Mouse (Mus musculus) midbrain, embryonic 12.5 days (tissue): Measurements from ENCODE around the gene Olfr1371. TPM values are rescaled to one million over a fixed set of nuclear protein-coding genes. Genes with fewer than 3 reads are reported as not detected.
A peak's percentile ranks its signal among the peaks of the same experiment; 100 is the strongest.

Source experiments
- ATAC-seq: fragments of 200-750 bp; cut with Nextera tagmentation; 2 replicates; pipeline ENCODE4 v1.8.0; 2017; ENCODE audit warnings: low read depth, moderate TSS enrichment, moderate library complexity; ENCODE audit not compliant: low FRiP score
- H3K27ac ChIP-seq: fragments of 300-500 bp; sonication (generic); replicated peaks from 2 replicates; pipeline ENCODE4 v1.5.1; 2016; ENCODE audit warnings: mild to moderate bottlenecking
- H3K27me3 ChIP-seq: fragments of 300-500 bp; sonication (generic); 2 replicates; pipeline ENCODE4 v1.6.1; 2016; ENCODE audit warnings: mild to moderate bottlenecking
- H3K36me3 ChIP-seq: fragments of 300-500 bp; sonication (generic); 2 replicates; pipeline ENCODE4 v1.6.1; 2016
- H3K4me1 ChIP-seq: fragments of 300-500 bp; sonication (generic); 2 replicates; pipeline ENCODE4 v1.6.1; 2016
- H3K4me2 ChIP-seq: fragments of 300-500 bp; sonication (generic); replicated peaks from 2 replicates; pipeline ENCODE4 v1.6.1; 2016; ENCODE audit warnings: mild to moderate bottlenecking, moderate library complexity
- H3K4me3 ChIP-seq: fragments of 300-500 bp; sonication (generic); 2 replicates; pipeline ENCODE4 v1.5.1; 2016; ENCODE audit warnings: mild to moderate bottlenecking
- H3K9ac ChIP-seq: fragments of 300-500 bp; sonication (generic); replicated peaks from 2 replicates; pipeline ENCODE4 v1.6.1; 2016; ENCODE audit warnings: mild to moderate bottlenecking, moderate library complexity
- H3K9me3 ChIP-seq: fragments of 300-500 bp; sonication (generic); 2 replicates; pipeline ENCODE4 v1.6.1; 2016; ENCODE audit warnings: mild to moderate bottlenecking
- WGBS: fragments of 180-500 bp; shearing (Covaris S2); methylation state at CpG from one replicate; pipeline ENCODE4 v1.1.7; 2016; 5-methylcytosine and 5-hydroxymethylcytosine counted together
- polyA plus RNA-seq: library from polyadenylated mRNA; unstranded; fragments of >200 nt; fragmentation: Nextera tagmentation; extraction: Ambion mirVana; gene quantifications from 2 replicates; pipeline ENCODE4 v1.2.1, GENCODE M21; 2016

Olfr1371 gene
- polyA plus RNA-seq, 1 experiment from 2014 or later = not detected

DNA sequence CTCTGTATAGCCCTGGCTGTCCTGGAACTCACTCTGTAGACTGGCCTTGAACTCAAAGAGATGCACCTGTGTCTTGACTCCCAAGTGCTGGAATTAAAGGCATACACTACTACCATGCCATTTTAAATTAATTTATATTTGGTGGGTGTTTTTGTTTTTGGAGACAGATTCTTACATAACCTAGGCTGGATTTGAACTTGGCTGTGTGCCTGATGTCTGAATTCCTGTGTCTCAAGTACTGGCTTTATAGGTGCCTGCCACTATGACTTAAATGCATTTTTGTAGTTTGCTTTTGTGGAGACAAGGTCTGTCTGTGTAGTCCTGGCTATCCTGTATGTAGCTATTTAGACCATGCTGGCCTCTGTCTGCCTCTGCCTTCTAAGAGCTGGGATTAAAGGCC lies 20.7 kb upstream of the Olfr1371 start:
- no peak overlapping the region for H3K27ac ChIP-seq
- H3K36me3 ChIP-seq = peaks cover 22% of the 10 kb centered on the region
- H3K9ac ChIP-seq = no peak overlapping the region
- H3K27me3 ChIP-seq = no peaks in the 10 kb centered on the region
- no peak for ATAC-seq
- H3K9me3 ChIP-seq = no peaks in the 10 kb centered on the region
- H3K4me2 ChIP-seq = no peak overlapping the region
- peaks cover 24% of the 10 kb centered on the region for H3K4me1 ChIP-seq
- H3K4me3 ChIP-seq = no peak overlapping the region

DNA sequence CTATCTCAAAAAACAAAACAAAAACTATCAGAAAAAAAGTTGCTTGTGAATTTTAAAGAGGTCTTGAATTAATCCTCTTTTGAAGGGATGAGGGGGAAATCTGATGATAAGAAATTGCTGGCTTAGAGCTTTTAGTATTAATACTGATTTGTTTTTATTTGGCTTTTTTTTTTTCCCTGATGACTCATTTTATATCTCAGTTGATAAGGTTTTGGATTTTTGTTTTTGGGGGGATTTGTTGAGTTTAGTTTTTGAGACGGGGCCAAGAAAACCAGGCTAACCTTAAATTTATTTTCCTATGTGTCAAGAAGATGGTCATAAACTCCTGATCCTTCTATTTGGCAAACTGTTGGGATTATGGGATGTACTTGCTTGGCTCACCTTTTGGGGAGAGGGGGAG lies 20.1 kb upstream of the Olfr1371 start:
- Histone ChIP-seq H3K4me2 (peak overlapping the region; percentile 85), H3K36me3 (peaks cover 18% of the 10 kb centered on the region), H3K27me3 (no peaks in the 10 kb centered on the region), H3K27ac (no peak overlapping the region), H3K9ac (no peak overlapping the region), H3K9me3 (no peaks in the 10 kb centered on the region), H3K4me3 (no peak overlapping the region), H3K4me1 (peaks cover 24% of the 10 kb centered on the region)
- no peak for ATAC-seq
- WGBS = 92% methylated on average over 1 of the region's 1 CpGs

DNA sequence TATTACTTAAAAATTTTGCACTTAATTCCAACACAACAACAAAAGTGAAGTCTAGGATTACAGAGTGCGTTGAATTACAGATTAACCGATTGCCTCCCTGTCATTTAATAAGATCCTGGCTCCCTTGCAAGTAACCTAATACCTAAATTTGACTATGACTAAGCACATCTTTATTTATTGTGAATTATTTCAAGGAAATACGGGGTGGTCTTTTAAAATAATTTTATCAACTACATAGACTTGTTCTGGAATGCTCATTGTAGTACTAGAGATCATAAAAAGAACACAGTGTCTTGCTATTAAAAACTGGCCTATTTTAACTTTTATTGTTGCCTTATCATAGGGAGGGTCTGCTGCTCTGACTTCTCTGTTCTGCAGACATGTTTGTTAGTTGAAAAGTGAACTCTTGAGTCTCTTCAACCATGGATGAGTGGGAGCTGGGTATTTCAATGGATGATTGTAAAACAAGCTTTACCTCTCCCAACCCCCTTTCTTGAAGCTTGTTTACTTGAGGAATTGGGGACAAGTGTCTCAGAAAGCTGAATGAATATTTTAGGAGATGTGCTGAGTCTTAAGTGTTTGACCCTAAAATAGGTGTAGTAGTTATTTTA lies 19.4 kb upstream of the Olfr1371 start:
- Histone ChIP-seq H3K4me1 (peaks cover 24% of the 10 kb centered on the region), H3K9ac (peak overlapping the region; percentile 99), H3K4me3 (peak overlapping the region; percentile 98), H3K4me2 (peak overlapping the region; percentile 85), H3K9me3 (no peaks in the 10 kb centered on the region), H3K27ac (no peak overlapping the region), H3K36me3 (peaks cover 12% of the 10 kb centered on the region), H3K27me3 (no peaks in the 10 kb centered on the region)
- no peak for ATAC-seq
- 37% methylated on average over 3 of the region's 3 CpGs for WGBS

DNA sequence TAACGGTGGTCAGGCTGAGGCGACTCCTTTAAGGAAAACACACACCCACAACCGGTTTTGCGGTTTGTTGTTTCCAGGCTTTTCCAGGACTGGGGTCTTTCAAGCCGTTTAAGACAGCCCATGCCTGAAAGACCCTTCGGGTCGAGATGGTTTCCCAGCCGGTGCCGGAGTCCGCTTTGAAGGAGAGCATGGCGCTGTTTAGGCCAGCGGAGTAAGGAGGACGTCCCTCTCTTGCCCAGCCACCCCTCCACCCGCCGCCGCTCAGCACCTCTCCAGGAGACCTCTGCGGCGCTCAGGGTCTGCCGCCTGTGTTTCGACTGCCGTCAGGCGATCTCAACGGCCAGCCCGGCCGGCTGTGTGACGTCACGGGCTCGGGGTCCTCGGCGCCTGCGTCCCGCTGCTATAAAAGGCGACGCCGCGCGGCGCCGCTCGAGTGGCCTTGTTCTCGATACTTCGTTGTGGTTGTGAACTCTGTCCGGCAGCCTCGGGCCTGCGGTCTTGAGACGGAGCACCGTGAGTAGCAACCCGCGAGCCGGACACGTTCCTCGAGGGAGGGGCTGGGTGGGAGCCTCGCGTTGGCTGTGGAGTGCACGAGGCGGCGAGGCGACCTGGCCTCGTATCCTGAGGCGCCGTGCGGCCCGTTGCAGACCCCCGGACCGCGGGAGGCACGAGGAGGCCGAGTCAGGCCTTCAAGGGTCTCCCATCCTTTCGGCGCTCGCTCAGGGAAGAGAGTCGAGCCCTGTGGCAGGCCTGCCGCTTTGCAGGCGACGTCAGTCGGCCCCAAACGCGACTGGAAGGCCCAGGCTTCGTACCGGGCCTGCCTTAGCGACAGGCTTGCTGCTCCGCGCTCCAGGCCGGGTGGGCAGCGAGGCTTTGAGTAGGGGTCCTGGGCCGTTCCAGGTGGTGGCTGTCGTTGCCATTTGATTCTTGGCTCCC lies 18.1 kb upstream of the Olfr1371 start, which contains the start of gene Skp1a:
TSS of gene Skp1a (plus strand) at position 390 of the 936 bp plus-strand sequence.
- H3K4me1 ChIP-seq = peaks cover 24% of the 10 kb centered on the region
- no peaks in the 10 kb centered on the region for H3K9me3 ChIP-seq
- peak within 1 kb of the TSS; percentile 99 for H3K27ac ChIP-seq
- peak within 1 kb of the TSS; percentile 98 for H3K4me3 ChIP-seq
- WGBS = under 1% methylated on average over 87 of the region's 87 CpGs
- H3K9ac ChIP-seq = peak within 1 kb of the TSS; percentile 99
- peak; percentile 90 for ATAC-seq
- H3K4me2 ChIP-seq = peak within 1 kb of the TSS; percentile 85
- H3K27me3 ChIP-seq = no peaks in the 10 kb centered on the region
- no peaks in the 10 kb centered on the region for H3K36me3 ChIP-seq

DNA sequence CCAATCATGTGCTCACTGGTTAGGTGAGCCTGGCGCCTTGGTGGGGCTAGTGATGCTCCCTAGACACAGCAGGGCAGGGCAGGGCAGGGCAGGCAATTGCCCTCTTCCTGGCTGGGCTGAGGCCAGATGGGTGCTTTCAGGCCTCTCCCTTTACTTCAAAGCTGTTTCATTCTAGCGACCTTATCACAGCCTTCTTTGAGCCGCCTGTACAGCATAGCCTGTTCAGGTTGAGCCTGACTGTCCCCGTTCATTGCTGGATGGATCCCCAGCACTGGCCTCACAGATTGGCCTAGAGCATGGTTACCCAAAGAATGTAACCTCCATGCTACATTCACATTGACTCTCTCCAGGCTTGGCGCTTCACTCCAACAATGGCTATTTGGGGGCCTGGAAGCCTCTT lies 16.9 kb upstream of the Olfr1371 start:
- Histone ChIP-seq H3K27ac (peak overlapping the region; percentile 99), H3K36me3 (no peaks in the 10 kb centered on the region), H3K27me3 (no peaks in the 10 kb centered on the region), H3K9me3 (no peaks in the 10 kb centered on the region), H3K4me2 (peak overlapping the region; percentile 85), H3K4me1 (peaks cover 24% of the 10 kb centered on the region), H3K9ac (peak overlapping the region; percentile 99; the same call in 1 of the 2 replicates), H3K4me3 (peak overlapping the region; percentile 98; the same call in 1 of the 2 replicates)
- WGBS = 60% methylated on average over 5 of the region's 5 CpGs
- ATAC-seq = no peak

DNA sequence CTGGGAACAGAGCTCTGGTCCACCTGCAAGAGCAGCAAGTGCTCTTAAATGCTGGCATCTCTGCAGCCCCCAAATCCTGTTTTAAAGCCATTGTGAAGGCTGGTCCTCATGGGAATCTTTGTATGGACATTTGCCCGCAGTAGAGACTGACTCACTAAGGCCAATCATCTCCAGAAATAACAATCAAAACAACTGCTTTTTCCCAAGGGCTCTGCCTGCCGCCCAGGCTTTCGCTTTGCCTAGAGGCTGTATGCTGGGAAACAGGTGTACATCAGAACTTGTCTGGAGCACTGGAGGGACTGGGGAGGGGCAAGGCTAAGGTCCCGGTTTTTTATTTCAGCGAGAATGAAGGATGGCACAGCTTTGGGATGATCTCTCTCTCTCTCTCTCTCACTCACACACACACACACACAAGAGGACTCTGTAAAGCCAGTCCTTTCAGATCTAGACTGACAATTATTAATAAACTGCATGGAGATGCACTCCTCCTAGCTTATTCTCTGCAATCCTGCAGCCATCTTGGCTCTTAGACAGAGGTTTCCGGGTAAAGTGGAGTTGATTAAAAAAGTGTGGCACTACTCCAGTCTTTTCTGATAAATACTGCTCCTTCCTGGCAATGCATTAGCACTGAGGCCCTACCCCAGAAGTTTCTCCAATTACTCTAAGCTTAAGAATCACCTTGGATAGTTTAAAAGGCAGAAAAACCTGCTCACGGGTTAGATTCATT lies 15.1 kb upstream of the Olfr1371 start:
- 86% methylated on average over 7 of the region's 7 CpGs for WGBS
- H3K27ac ChIP-seq = no peak overlapping the region
- H3K4me1 ChIP-seq = peaks cover 16% of the 10 kb centered on the region
- H3K36me3 ChIP-seq = no peaks in the 10 kb centered on the region
- no peak overlapping the region for H3K4me3 ChIP-seq
- H3K9ac ChIP-seq = no peak overlapping the region
- H3K4me2 ChIP-seq = no peak overlapping the region
- H3K9me3 ChIP-seq = no peaks in the 10 kb centered on the region
- no peak for ATAC-seq
- H3K27me3 ChIP-seq = peaks cover 12% of the 10 kb centered on the region; the same call in 1 of the 2 replicates

DNA sequence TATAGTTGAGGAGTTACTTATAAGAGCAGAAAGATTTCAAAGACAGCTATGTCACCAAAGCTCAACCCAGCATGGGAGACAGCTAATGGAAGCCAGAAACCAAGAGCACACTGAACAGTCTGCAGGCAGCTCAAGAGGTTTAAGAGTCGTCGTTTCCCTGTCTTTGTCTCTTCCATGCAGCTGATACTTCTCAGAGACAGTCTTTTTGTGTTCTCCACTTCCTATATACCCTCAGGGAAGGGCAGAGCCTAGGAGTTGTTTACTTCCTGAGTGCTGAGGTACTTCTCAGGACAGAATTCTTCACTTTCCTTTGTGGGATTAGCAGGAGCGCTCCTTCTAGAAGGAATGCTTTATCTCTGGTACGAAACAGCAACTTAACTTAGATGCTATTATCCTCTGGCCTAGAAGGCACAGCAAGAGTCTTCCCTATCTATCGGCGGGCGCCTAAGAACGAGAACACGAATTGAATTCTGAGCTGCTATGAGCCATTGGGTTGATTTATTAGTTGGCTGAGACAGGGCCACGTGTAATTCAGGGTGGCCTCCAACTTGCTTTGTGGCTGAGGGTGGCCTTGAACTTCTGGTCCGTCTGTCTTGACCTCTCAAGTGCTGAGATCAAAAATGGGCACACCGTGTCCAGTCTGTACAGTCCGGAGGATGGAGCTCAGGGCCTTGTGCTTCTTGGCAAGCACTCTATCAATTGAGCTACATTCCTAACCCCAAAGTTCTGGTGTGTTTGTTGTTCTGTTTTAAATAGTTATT lies 13.9 kb upstream of the Olfr1371 start:
- WGBS = 82% methylated on average over 13 of the region's 13 CpGs
- Histone ChIP-seq H3K36me3 (no peaks in the 10 kb centered on the region), H3K9me3 (no peaks in the 10 kb centered on the region), H3K4me3 (no peak overlapping the region), H3K27me3 (peaks cover 15% of the 10 kb centered on the region; the same call in 1 of the 2 replicates), H3K9ac (no peak overlapping the region), H3K4me1 (peaks cover 7% of the 10 kb centered on the region; the same call in 1 of the 2 replicates), H3K27ac (no peak overlapping the region), H3K4me2 (no peak overlapping the region)
- ATAC-seq = no peak

DNA sequence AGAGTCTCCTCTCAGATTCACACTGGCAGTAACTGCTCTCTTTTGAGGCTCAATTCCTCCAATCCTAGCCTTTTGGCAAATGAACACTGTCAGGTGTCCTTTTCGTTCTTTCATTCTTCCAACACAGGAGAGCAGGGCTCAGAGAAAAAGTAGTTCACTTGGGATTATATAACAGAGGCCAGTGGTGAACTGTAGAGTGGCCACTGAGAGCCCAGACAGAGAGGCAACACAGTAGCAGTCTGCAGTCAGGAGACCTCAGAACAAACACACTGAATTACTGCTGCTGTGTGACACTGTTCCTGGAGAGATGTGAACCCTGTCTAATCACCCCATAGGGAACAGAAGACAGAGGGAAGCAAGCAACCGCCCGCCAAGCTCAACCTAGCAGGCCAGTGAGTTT lies 13.3 kb upstream of the Olfr1371 start:
- no peak overlapping the region for H3K4me2 ChIP-seq
- H3K27me3 ChIP-seq = peaks cover 15% of the 10 kb centered on the region; the same call in 1 of the 2 replicates
- no peaks in the 10 kb centered on the region for H3K36me3 ChIP-seq
- WGBS = 77% methylated on average over 3 of the region's 3 CpGs
- no peak overlapping the region for H3K9ac ChIP-seq
- H3K9me3 ChIP-seq = no peaks in the 10 kb centered on the region
- ATAC-seq = no peak
- no peak overlapping the region for H3K4me3 ChIP-seq
- H3K27ac ChIP-seq = no peak overlapping the region
- H3K4me1 ChIP-seq = peaks cover 7% of the 10 kb centered on the region; the same call in 1 of the 2 replicates

DNA sequence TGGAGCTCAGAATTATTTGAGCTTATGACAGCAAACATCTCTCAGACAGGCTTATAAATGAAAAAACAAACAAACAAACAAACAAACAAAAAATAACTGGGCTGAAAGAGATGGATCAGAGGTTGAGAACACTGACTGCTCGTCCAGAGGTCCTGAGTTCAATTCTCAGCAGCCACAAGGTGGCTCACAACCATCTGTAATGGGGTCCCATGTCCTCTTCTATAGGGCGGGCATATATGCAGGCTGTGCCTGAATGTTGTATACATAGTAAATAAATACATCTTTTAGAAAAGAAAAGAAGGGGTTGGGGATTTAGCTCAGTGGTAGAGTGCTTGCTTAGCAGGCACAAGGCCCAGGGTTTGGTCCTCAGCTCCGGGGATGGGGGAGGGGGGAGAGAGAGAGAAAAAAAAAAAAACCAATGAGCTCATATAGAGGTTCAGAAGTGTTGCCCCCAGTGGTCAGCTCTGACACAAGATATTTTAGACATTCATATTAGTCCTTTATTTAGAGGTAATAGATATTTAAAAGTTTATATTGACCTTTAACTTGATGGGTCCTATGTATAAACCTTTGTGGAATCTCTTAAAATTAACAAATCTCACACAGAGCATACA lies 12.3 kb upstream of the Olfr1371 start:
- no peaks in the 10 kb centered on the region for H3K36me3 ChIP-seq
- H3K4me2 ChIP-seq = no peak overlapping the region
- no peak for ATAC-seq
- H3K9me3 ChIP-seq = no peaks in the 10 kb centered on the region
- H3K9ac ChIP-seq = no peak overlapping the region
- H3K27me3 ChIP-seq = peaks cover 15% of the 10 kb centered on the region; the same call in 1 of the 2 replicates
- peaks cover 6% of the 10 kb centered on the region; the same call in 1 of the 2 replicates for H3K4me1 ChIP-seq
- H3K27ac ChIP-seq = no peak overlapping the region
- WGBS = 74% methylated on average over 3 of the region's 3 CpGs
- no peak overlapping the region for H3K4me3 ChIP-seq

DNA sequence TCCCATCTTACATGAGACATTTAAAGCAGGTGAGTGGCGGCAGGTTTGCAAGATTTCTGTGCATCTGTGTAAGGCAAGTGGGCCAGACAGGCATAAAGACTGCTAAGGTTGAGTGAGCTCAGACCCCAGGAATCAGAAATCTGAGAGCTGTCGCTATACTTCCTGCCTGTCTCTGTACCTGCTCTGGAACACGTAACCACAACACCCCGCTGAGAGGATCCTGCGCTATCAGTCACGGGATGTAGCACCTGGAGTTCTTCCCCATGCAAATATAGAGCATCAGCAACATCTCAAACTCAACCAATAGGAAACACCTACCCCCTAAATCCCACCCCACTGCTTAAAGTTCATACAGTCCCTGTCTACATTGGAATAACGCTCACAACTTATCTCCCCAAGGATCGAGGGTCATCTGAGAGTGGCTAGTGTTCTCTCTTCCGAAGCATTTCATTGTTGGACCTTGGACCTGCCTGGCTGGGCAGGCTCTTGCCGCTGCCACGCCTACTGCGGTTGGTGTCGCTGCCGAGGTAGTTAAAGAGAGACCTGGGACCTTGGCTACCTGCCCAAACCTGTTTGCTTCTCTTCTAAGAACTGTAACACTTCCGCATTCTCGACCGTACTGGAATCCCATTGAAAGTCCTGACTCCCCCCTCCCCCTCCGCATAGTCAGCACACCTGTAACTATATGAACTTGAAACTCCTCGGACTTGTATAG lies 10.3 kb upstream of the Olfr1371 start:
- Histone ChIP-seq H3K9ac (no peak overlapping the region), H3K4me1 (no peaks in the 10 kb centered on the region), H3K27ac (no peak overlapping the region), H3K4me3 (no peak overlapping the region), H3K4me2 (no peak overlapping the region), H3K27me3 (peaks cover 15% of the 10 kb centered on the region; the same call in 1 of the 2 replicates), H3K36me3 (no peaks in the 10 kb centered on the region), H3K9me3 (no peaks in the 10 kb centered on the region)
- WGBS = 21% methylated on average over 19 of the region's 19 CpGs
- ATAC-seq = no peak
